Mouse (Mus musculus): ENCODE results near the gene Mdm4.

The Mdm4 gene

GRCm38 (mm10) chr1:133030461-133030860 is at the start of gene Mdm4:
TSS of gene Mdm4 (minus strand) at chr1:133030561.
- no peak for DNase-seq (ENCODE audit: low spot score in 2 of 2)

DNA sequence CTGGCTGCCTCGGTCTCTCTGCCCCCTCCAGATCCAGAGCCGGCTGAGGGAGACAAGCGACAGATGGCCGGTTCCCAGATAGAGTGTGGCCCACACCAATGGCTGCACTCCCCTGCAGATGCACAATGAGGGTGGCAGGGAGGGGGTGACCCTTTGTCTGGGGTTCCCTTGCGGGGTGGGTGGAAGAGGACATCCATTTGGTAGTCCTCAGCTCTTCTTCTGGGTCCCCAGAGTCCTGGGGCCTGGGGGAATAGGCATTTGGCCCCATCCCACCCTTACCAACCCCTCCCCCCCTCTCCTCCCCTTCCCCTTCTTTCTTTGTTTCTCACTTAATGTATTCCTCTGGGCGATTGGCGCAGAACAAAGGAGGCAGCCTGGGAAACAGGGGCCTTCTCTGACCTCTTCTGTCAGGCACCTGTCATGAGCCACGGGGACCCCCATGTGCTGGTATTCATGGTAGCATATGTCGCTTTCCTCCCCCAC is 49.8 kb upstream of the Mdm4 start:
- no peak for DNase-seq (ENCODE audit: low spot score in 2 of 2)

GRCm38 (mm10) chr1:133079509-133079908 is 49.1 kb upstream of the Mdm4 start:
- DNase-seq (ENCODE audit: low spot score in 2 of 2), result no peak

- DNase-seq (ENCODE audit: low spot score in 2 of 2), result peak in 1 of 2 experiments; percentile 31
Observed at GRCm38 (mm10) chr1:133078338-133078727, 48.0 kb upstream of the Mdm4 start.

DNA sequence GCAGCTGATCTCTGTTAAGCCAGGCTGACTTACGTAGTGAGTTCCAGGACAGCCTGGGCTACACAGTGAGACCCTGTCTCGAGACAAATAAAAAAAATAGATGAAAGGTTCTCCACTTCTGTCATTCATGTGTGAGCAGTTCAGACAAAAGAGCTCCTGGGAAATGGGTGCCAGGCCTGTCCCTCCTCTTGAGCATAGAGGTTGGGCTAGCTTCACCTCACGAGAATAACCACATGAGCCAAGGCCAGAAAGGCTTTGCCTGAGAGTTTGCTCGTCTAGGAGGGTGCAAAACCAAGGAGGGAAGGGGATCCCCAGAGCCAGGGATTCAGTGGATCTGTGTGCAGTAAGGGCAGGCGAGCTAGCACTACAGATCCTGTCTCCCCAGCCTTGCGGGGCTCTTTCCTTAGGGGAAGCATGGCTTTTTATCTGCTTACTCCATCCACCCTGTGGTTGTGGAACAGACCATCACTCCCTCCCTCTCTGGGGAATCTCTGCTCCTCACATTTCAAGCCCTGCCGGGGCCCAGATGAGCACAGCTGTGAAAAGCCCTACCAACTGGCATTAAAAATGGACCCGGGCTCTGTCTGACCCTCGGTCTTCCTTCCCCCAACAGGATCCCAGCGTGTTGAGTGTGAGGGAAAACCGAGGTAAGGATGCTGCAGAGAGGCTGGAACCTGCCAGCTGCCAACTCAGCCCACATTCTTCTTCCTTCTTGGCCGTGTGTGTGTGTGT is 47.4 kb upstream of the Mdm4 start:
- peak in 1 of 2 experiments; percentile 8 for DNase-seq (ENCODE audit: low spot score in 2 of 2)

DNA sequence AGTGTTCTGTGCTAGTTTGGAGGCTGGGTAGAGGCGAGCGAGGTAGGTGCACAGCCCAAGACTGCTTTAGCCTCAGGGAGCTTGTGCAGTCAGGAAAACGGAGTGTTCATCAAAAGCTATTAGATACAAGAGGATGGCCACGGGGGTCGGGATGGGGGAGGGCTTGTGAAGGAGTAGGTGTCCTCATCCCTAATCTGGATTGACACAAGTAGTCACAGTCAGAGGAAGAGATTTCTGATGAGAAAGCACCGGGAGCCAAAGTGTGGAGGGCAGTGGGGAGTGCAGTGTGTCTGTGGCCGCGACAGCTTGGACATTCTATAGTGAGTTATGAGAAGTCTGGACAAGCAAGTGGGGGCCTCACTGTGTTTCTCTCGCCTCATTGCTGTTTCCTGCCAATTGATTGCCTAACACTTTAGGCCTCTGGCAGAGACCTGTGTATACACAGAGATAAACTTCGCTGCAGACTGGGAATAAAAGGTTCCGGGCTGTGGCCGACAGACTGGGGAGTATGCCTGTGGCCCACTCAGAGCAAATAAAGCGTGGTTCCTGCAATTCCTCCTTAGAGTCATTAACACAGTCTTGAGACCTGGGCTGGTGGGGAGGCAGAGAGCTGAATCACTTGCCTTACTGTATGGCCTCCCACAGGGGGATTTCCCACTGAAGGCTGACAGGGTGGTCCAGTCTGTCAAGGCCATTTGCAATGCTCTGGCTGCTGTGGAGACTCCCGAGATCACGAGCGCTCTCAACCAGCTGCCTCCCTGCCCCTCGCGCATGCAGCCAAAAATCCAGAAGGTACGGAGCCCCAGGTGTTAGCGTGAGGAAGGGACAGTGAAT is 46.5 kb upstream of the Mdm4 start:
- no peak for DNase-seq (ENCODE audit: low spot score in 2 of 2)

DNA sequence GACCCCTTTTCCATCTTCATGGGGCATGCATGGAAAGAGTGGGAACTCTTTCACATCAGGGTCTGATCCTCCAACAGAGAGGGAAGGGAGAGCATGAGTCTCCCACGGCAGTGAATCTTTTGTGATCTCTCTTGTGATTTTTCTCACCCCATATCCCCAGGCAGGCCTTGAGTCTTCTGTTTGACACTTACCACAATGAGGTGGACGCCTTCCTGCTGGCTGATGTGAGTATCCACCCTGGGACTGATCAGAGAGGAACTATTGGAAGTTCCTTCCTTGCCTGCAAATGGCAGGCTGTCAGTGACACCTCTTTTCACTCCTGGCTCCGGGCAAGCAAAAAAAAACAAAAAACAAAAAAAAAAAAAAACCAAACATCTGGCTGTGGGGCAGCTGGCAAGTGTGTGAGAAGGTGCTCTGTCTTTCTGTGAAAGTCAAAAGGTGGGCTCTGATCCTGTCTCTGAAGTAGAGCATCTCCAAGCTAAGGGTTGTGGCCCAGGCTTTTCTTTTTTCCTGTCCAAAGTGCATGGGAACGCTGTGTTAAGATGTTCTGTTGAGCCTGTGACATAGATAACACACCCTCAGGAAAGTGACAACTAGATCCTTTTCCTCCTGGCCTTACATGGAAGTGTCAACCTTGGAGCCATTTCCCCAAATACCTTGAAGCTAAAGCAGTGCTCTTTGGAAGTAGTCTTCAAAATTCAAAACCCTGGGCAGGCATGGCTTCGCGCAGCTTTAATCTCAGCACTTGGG is 45.5 kb upstream of the Mdm4 start:
- DNase-seq (ENCODE audit: low spot score in 2 of 2), result no peak

GRCm38 (mm10) chr1:133074541-133074940 is 44.2 kb upstream of the Mdm4 start:
- no peak for DNase-seq (ENCODE audit: low spot score in 2 of 2)

GRCm38 (mm10) chr1:133073327-133073856 is 43.0 kb upstream of the Mdm4 start:
- DNase-seq (ENCODE audit: low spot score in 2 of 2), result no peak

- DNase-seq (ENCODE audit: low spot score in 2 of 2), result peak; percentile 62 to 64
Observed at GRCm38 (mm10) chr1:133071666-133072381, 41.5 kb upstream of the Mdm4 start.

GRCm38 (mm10) chr1:133070157-133070556 is 39.8 kb upstream of the Mdm4 start:
- DNase-seq (ENCODE audit: low spot score in 2 of 2), result no peak

DNA sequence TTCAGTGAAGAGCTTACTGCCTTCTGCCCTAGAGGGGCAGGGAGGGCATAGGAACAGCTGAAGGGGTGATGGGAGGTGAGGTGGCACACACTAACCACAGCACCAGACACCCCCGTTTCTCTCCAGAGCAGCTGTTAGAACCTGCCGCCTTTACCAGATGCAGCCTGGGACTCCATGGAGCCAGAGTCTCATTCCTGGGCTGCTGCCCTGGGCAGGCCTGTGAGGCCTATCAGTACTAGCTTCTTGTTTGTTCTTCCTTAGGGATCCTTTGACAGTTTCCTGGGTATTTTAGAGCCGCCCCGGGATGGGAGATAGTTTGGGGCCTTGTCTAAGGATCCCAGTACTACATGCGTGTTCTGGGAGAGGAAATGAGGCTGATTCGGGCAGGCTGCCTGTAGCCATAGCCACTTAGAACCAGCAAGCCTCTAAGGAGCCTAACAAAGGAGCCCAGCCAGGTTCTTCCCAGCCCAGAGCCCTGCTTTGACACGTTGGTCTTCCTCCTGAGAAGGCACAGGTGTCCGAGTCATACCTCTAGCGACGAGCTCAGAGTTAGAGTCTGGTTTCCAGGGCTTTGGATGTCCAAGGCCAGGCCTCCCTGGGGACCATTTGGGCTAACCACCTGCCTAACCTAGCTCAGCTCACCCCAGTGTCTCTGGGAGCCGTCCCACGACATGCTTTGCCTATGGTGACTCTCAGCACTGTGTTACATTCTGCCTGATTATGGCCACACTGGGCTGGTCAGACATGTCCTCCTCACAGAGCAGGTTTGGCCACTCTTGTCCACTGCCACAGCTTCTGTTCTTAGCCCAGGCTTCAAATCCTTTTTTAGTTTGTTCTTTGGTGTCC is 39.1 kb upstream of the Mdm4 start:
- no peak for DNase-seq (ENCODE audit: low spot score in 2 of 2)

DNA sequence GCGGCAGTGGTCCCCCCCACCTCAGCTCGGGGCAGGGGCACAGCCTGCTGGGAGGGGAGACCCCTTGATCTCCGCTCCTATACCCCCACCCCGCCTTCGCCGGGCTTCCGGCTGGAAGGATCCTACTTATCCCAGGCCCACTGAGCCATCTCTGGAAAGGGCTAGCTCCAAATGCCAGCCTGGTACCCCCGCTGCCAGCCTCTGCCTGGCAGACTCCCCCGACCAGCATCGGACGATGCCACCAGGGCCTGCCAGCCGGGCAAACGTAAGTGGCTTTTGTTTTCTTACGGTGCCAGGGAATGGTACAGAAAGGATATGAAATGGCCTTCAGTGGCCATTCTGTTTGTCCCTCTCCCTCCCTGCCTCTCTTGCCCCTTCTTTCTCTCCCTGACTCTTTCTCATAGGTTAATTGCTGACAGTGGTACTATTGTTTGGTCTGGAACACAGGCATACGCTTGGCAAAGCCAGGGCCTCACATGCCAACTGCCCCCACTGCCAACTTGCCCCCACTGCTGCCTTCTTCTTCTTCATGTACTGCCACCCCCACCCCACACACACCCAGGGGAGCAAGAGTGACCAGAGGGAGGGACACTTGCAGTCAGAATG is 38.4 kb upstream of the Mdm4 start:
- DNase-seq (ENCODE audit: low spot score in 2 of 2), result no peak

GRCm38 (mm10) chr1:133068268-133068667 is 37.9 kb upstream of the Mdm4 start:
- DNase-seq (ENCODE audit: low spot score in 2 of 2), result no peak

GRCm38 (mm10) chr1:133063164-133063563 is 32.8 kb upstream of the Mdm4 start:
- DNase-seq (ENCODE audit: low spot score in 2 of 2), result no peak

- DNase-seq (ENCODE audit: low spot score in 2 of 2), result no peak
Observed at GRCm38 (mm10) chr1:133060681-133061080, 30.3 kb upstream of the Mdm4 start.

DNA sequence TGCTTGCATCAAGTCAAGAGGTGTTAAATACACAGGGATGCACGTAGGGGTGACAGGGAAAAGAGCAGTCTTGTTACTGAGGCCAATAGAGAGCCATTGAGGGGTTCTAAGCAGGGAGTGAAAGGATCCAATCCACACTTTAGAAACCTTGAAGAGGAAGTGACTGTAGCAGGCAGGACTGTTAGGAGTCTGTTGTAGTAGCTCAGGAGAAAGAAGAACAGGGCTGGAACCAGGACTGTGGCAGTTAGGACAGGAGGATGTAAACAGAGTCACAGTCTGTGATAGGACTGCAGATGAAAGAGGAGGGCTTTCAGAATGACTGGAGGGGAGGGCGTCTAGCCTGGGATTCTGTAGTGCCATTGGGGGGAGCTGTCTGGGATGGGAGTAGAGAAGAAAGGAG is 29.2 kb upstream of the Mdm4 start:
- no peak for DNase-seq (ENCODE audit: low spot score in 2 of 2)

DNA sequence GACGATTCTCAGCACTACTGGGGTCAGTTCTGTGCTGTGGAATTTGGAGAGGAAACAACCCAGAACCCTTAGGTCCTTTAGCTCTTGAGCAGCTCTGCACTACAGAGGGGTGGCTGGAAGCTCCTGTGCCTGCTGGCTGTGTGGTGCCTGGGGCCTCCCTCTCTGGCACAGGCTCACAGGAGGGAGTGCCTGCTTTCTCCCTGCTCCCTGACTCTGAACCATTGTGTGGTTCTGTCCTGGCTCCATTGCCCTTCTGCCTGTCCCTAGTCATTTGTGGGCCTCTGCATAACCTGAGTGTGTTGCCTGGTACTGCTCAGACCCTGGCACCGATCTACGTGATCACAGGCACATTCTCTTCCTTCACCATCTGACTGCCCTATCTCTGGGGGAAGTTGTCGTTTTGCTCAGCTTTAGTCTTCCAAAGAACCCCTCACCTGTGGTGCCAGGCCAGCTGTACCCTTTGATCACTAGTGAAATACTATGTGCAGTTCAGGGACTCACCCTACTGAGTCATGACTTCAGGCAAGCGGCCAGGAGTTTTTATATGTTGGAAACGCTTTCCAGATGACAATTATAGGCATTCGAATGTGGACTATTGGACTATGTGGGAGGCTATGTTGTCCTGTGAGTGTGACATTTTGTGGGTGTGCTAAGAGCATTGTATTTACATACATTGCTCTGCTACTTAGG is 27.1 kb upstream of the Mdm4 start:
- DNase-seq (ENCODE audit: low spot score in 2 of 2), result no peak

- DNase-seq (ENCODE audit: low spot score in 2 of 2), result no peak
Observed at GRCm38 (mm10) chr1:133054326-133054725, 24.0 kb upstream of the Mdm4 start.
